Mouse (Mus musculus): ENCODE data around the gene Scamp5.
"Not testable (repeated sequence)": the region's sequence is repeated elsewhere in the genome, so short reads cannot be mapped to it uniquely, and the experiment has no call there.

The Scamp5 gene

GRCm38 (mm10) chr9:57449715-57450114 lies 18.1 kb downstream of the Scamp5 start:
- peak; percentile 22 for DNase-seq

GRCm38 (mm10) chr9:57440620-57441019 lies 27.2 kb downstream of the Scamp5 start:
- no peak for DNase-seq

- DNase-seq: peak; percentile 85
Observed at GRCm38 (mm10) chr9:57439522-57440295, 28.2 kb downstream of the Scamp5 start, which contains the start of gene Ppcdc. Ppcdc (minus strand) TSS chr9:57440124.

- no peak for DNase-seq
Observed at GRCm38 (mm10) chr9:57439083-57439482, 28.8 kb downstream of the Scamp5 start.

GRCm38 (mm10) chr9:57437896-57438614 lies 29.8 kb downstream of the Scamp5 start:
- no peak for DNase-seq

- DNase-seq: no peak
Observed at GRCm38 (mm10) chr9:57436166-57436565, 31.7 kb downstream of the Scamp5 start.

GRCm38 (mm10) chr9:57434405-57435165 lies 33.3 kb downstream of the Scamp5 start:
- DNase-seq: no peak

- peak; percentile 75 for DNase-seq
Observed at GRCm38 (mm10) chr9:57433097-57434032, 34.5 kb downstream of the Scamp5 start.

GRCm38 (mm10) chr9:57432480-57432879 lies 35.4 kb downstream of the Scamp5 start:
- DNase-seq: no peak

- no peak for DNase-seq
Observed at GRCm38 (mm10) chr9:57431202-57431601, 36.7 kb downstream of the Scamp5 start.

GRCm38 (mm10) chr9:57428391-57428790 lies 39.5 kb downstream of the Scamp5 start:
- no peak for DNase-seq

- DNase-seq: no peak
Observed at GRCm38 (mm10) chr9:57427937-57428336, 39.9 kb downstream of the Scamp5 start.

- not testable (repeated sequence) for DNase-seq
Observed at GRCm38 (mm10) chr9:57427123-57427522, 40.7 kb downstream of the Scamp5 start.

GRCm38 (mm10) chr9:57425116-57425515 lies 42.7 kb downstream of the Scamp5 start:
- no peak for DNase-seq

- no peak for DNase-seq
Observed at GRCm38 (mm10) chr9:57424066-57424465, 43.8 kb downstream of the Scamp5 start.

GRCm38 (mm10) chr9:57421688-57422111 lies 46.2 kb downstream of the Scamp5 start:
- no peak for DNase-seq

GRCm38 (mm10) chr9:57421121-57421571 lies 46.7 kb downstream of the Scamp5 start:
- no peak for DNase-seq

GRCm38 (mm10) chr9:57420321-57421120 lies 47.3 kb downstream of the Scamp5 start:
- peak; percentile 76 for DNase-seq

GRCm38 (mm10) chr9:57419521-57420267 lies 48.2 kb downstream of the Scamp5 start:
- DNase-seq: no peak

- DNase-seq: no peak
Observed at GRCm38 (mm10) chr9:57417341-57417740, 50.5 kb downstream of the Scamp5 start.
